Comparison of ENCODE assay signal across 8 mouse cellular contexts in genomic region chr10:128625287-128625894, GRCm38 (mm10). TPM values are rescaled to one million over a fixed set of nuclear protein-coding genes. Genes with fewer than 3 reads are reported as not detected.
DNase-seq lines count a peak whose midpoint lies in the region; ATAC-seq and TF ChIP-seq lines count a peak whose summit lies in the region.

No protein-coding gene starts in this region.

- 34% methylated on average over 7 of the region's 7 CpGs for WGBS in heart, embryonic 12.5 days
- 49% methylated on average over 7 of the region's 7 CpGs for WGBS in forebrain, embryonic 15.5 days
- 49% methylated on average over 7 of the region's 7 CpGs for WGBS in macrophage (ENCODE audit: missing documents)

- peak overlapping the region; percentile 90 for H3K4me2 ChIP-seq in heart, embryonic 12.5 days
- H3K4me2 ChIP-seq in forebrain, embryonic 15.5 days (replicated peaks), result peak overlapping the region; percentile 58

- no peak for TF ChIP-seq EP300 in MEL (IDR thresholded peaks at IDR 0.05; ENCODE audit: low read depth in 1 of 2, low read length in 2 of 2)

- no peak for ATAC-seq in heart, embryonic 12.5 days (ENCODE audit: insufficient number of reproducible peaks, low FRiP score)
- ATAC-seq in forebrain, embryonic 15.5 days (replicated peaks), result no peak
- no peak for ATAC-seq in granulocyte monocyte progenitor cell, adult 5-6 weeks (replicated peaks; ENCODE audit: poor library complexity, severe bottlenecking)
- no peak for ATAC-seq in CD4-positive, CD25-positive, alpha-beta regulatory T cell, adult 4 months

- H3K36me3 ChIP-seq in heart, embryonic 12.5 days, result peaks cover 29% of the 10 kb centered on the region
- H3K36me3 ChIP-seq in MEL (ENCODE audit: control insufficient read depth in 1 of 2, insufficient read depth in 2 of 2, low read length in 2 of 2) (peaks cover 7 to 20% of the 10 kb centered on the region in 2 experiments), macrophage (ENCODE audit: inconsistent target) (peaks cover 9% of the 10 kb centered on the region; the same call in 1 of the 2 replicates)
- H3K36me3 ChIP-seq in forebrain, embryonic 15.5 days, result peaks cover 23% of the 10 kb centered on the region

- intact Hi-C loops in heart, postnatal 25 days (cut with DNase I), result loop anchor here (5.0 kb wide), 1 partner anchor 47 kb away; the partner anchor contains the start of gene Suox

- H3K9ac ChIP-seq in heart, embryonic 12.5 days, result peak overlapping the region; percentile 96
- peak overlapping the region; percentile 99 for H3K9ac ChIP-seq in MEL (ENCODE audit: control insufficient read depth, low read depth, low read length, poor library complexity, severe bottlenecking)
- peak overlapping the region; percentile 96 for H3K9ac ChIP-seq in forebrain, embryonic 15.5 days (replicated peaks)

- TF ChIP-seq RAD21 in MEL (IDR thresholded peaks at IDR 0.05; ENCODE audit: low read depth, low read length), result no peak

- no peaks in the 10 kb centered on the region for H3K9me3 ChIP-seq in heart, embryonic 12.5 days (replicated peaks)
- no peaks in the 10 kb centered on the region for H3K9me3 ChIP-seq in MEL (replicated peaks; ENCODE audit: insufficient read depth, low read length)
- no peaks in the 10 kb centered on the region for H3K9me3 ChIP-seq in forebrain, embryonic 15.5 days

- H3K4me1 ChIP-seq in heart, embryonic 12.5 days (replicated peaks), result peaks cover 8% of the 10 kb centered on the region
- peaks cover 0 to 20% of the 10 kb centered on the region in 2 experiments; a peak in 2 of 4 replicates for H3K4me1 ChIP-seq in MEL (ENCODE audit: control insufficient read depth in 1 of 2, insufficient read depth in 2 of 2, low read length in 2 of 2)
- H3K4me1 ChIP-seq in forebrain, embryonic 15.5 days, result peaks cover 10% of the 10 kb centered on the region

- H3K4me3 ChIP-seq in heart, embryonic 12.5 days, result peak overlapping the region; percentile 99
- H3K4me3 ChIP-seq in MEL (ENCODE audit: control insufficient read depth in 1 of 2, insufficient read depth in 1 of 2, low read depth in 2 of 2, low read length in 2 of 2) (peak overlapping the region; percentile 58 to 95), macrophage (ENCODE audit: inconsistent target) (peak overlapping the region; percentile 84)
- H3K4me3 ChIP-seq in forebrain, embryonic 15.5 days, result peak overlapping the region; percentile 96

- H3K27me3 ChIP-seq in heart, embryonic 12.5 days (replicated peaks), result no peaks in the 10 kb centered on the region
- peaks cover 0 to 1% of the 10 kb centered on the region in 2 experiments; a peak in 1 of 4 replicates for H3K27me3 ChIP-seq in MEL (ENCODE audit: control insufficient read depth in 1 of 2, insufficient read depth in 2 of 2, low read length in 2 of 2)
- peaks cover 3% of the 10 kb centered on the region; the same call in 1 of the 2 replicates for H3K27me3 ChIP-seq in forebrain, embryonic 15.5 days

- H3K27ac ChIP-seq in heart, embryonic 12.5 days (ENCODE audit: poor library complexity, severe bottlenecking), result peak overlapping the region; percentile 75; the same call in 1 of the 2 replicates
- H3K27ac ChIP-seq in MEL (ENCODE audit: control insufficient read depth, low read depth, low read length), result peak overlapping the region; percentile 88
- peak overlapping the region; percentile 74 for H3K27ac ChIP-seq in forebrain, embryonic 15.5 days (replicated peaks)
- peak overlapping the region; percentile 87 for H3K27ac ChIP-seq in macrophage

- peak in 1 of 2 experiments; percentile 98; a peak in 3 of 4 replicates for TF ChIP-seq POLR2A in MEL (IDR thresholded peaks at IDR 0.05; ENCODE audit: control insufficient read depth in 1 of 2, insufficient read depth in 1 of 2, low read depth in 1 of 2, low read length in 2 of 2, poor library complexity in 1 of 2)

- no peak for TF ChIP-seq CTCF in MEL (IDR thresholded peaks at IDR 0.05 in 2 of 3, conservative IDR thresholded peaks at IDR 0.05 in 1 of 3; ENCODE audit: control insufficient read depth in 1 of 3, insufficient read depth in 1 of 3, low read depth in 2 of 3, low read length in 3 of 3, poor library complexity in 1 of 3, severe bottlenecking in 1 of 3)

- DNase-seq in heart, postnatal 25 days (ENCODE audit: low spot score), result no peak
- peak; percentile 92 for DNase-seq in MEL (ENCODE audit: low read depth, low spot score)
- DNase-seq in T-cell, adult 2 months (ENCODE audit: low spot score), result no peak

- peaks cover 14% of the 10 kb centered on the region for H3K79me2 ChIP-seq in MEL (ENCODE audit: control insufficient read depth, insufficient read depth, low read length, poor library complexity)
- H3K79me2 ChIP-seq in macrophage (ENCODE audit: inconsistent target), result peaks cover 16% of the 10 kb centered on the region

RNA-seq across cellular contexts. Expression of gene Rps26, which starts 1.2 kb away (rescaled TPM):
- 420 and 432 TPM in 2 replicates for polyA plus RNA-seq in heart, embryonic 12.5 days (2016; fragmentation: Nextera tagmentation; extraction: Ambion mirVana)
- total RNA-seq in heart, postnatal 25 days (2021), result 100 to 1,000 TPM; 253 to 266 TPM
- 2,338 and 2,523 TPM in 2 replicates for total RNA-seq in MEL (2012; rRNA removed)
- 1,000 to 10,000 TPM in 1 of 2 experiments, not detected in 1; 2,530 TPM for polyA plus RNA-seq in MEL (2012; ENCODE audit: insufficient read depth in 1 of 2, insufficient read length in 2 of 2, low read depth in 1 of 2, low replicate concordance in 2 of 2, missing spikeins in 1 of 2)
- 441 and 472 TPM in 2 replicates for polyA plus RNA-seq in forebrain, embryonic 15.5 days (2015; fragmentation: Nextera tagmentation; extraction: Ambion mirVana)
- total RNA-seq in macrophage (2018; cell fraction: chromatin; rRNA removed), result 100 to 1,000 TPM in 1 of 26 experiments, 10 to 100 TPM in 24, 1 to 10 TPM in 1; 8.1 to 159 (median 21.8) TPM
- 100 to 1,000 TPM; 378 to 898 (median 580) TPM for total RNA-seq in macrophage (2018; cell fraction: cytosol; rRNA removed)
- total RNA-seq in macrophage (2018; cell fraction: nucleus; rRNA removed), result 10 to 100 TPM; 22.5 to 89.6 (median 51.2) TPM
- 865 to 1,089 TPM (median 951 TPM) in 3 replicates for polyA plus RNA-seq in macrophage (2018)
- 2,754 and 2,968 TPM in 2 replicates for total RNA-seq in granulocyte monocyte progenitor cell, adult 5-6 weeks (2014; fragmentation: Nextera tagmentation)
- total RNA-seq in granulocyte monocyte progenitor cell, adult 5-6 weeks (2017), result 1,150 and 1,165 TPM in 2 replicates
- 1,000 to 10,000 TPM; 1,420 to 1,755 TPM for polyA plus RNA-seq in CD4-positive, CD25-positive, alpha-beta regulatory T cell, adult 4 months (2017; shearing (Covaris generic))

RNA-seq across cellular contexts. Expression of gene Ikzf4, which starts 20.4 kb away (rescaled TPM):
- polyA plus RNA-seq in heart, embryonic 12.5 days (2016; fragmentation: Nextera tagmentation; extraction: Ambion mirVana), result 2.0 and 3.0 TPM in 2 replicates
- 1 to 10 TPM in 1 of 2 experiments, under 1 TPM in 1; 0.52 to 1.2 TPM for total RNA-seq in heart, postnatal 25 days (2021)
- not detected in 2 replicates for total RNA-seq in MEL (2012; rRNA removed)
- polyA plus RNA-seq in MEL (2012; ENCODE audit: insufficient read depth in 1 of 2, insufficient read length in 2 of 2, low read depth in 1 of 2, low replicate concordance in 2 of 2, missing spikeins in 1 of 2) (under 1 TPM in 1 of 2 experiments, not detected in 1; 0.03 TPM), macrophage (2018) (not detected in 3 replicates)
- polyA plus RNA-seq in forebrain, embryonic 15.5 days (2015; fragmentation: Nextera tagmentation; extraction: Ambion mirVana), result 11.3 TPM in 2 replicates
- under 1 TPM in 4 of 26 experiments, not detected in 22; 0.16 to 0.84 (median 0.23) TPM for total RNA-seq in macrophage (2018; cell fraction: chromatin; rRNA removed)
- under 1 TPM in 20 of 26 experiments, not detected in 6; 0.03 to 0.30 (median 0.04) TPM for total RNA-seq in macrophage (2018; cell fraction: cytosol; rRNA removed)
- total RNA-seq in macrophage (2018; cell fraction: nucleus; rRNA removed), result 1 to 10 TPM in 1 of 26 experiments, under 1 TPM in 3, not detected in 22; 0.20 to 1.4 (median 0.62) TPM
- total RNA-seq in granulocyte monocyte progenitor cell, adult 5-6 weeks (2014; fragmentation: Nextera tagmentation), result 0.62 TPM in 1 of 2 replicates, not detected in the other
- total RNA-seq in granulocyte monocyte progenitor cell, adult 5-6 weeks (2017), result not detected in 2 replicates
- 100 to 1,000 TPM; 102 to 158 TPM for polyA plus RNA-seq in CD4-positive, CD25-positive, alpha-beta regulatory T cell, adult 4 months (2017; shearing (Covaris generic))

RNA-seq across cellular contexts. Expression of gene Erbb3, which starts 35.9 kb away (rescaled TPM):
- polyA plus RNA-seq in heart, embryonic 12.5 days (2016; fragmentation: Nextera tagmentation; extraction: Ambion mirVana), result 7.5 and 7.6 TPM in 2 replicates
- total RNA-seq in heart, postnatal 25 days (2021), result 1 to 10 TPM; 8.3 to 8.6 TPM
- total RNA-seq in MEL (2012; rRNA removed), result 0.39 and 0.42 TPM in 2 replicates
- polyA plus RNA-seq in MEL (2012; ENCODE audit: insufficient read depth in 1 of 2, insufficient read length in 2 of 2, low read depth in 1 of 2, low replicate concordance in 2 of 2, missing spikeins in 1 of 2), result under 1 TPM in 1 of 2 experiments, not detected in 1; 0.29 TPM
- 0.42 TPM in 2 replicates for polyA plus RNA-seq in forebrain, embryonic 15.5 days (2015; fragmentation: Nextera tagmentation; extraction: Ambion mirVana)
- total RNA-seq in macrophage (2018; cell fraction: chromatin; rRNA removed), result 1 to 10 TPM in 14 of 26 experiments, under 1 TPM in 12; 0.24 to 2.8 (median 1.2) TPM
- 1 to 10 TPM in 24 of 26 experiments, under 1 TPM in 2; 0.57 to 3.3 (median 2.2) TPM for total RNA-seq in macrophage (2018; cell fraction: cytosol; rRNA removed)
- total RNA-seq in macrophage (2018; cell fraction: nucleus; rRNA removed), result 1 to 10 TPM in 20 of 26 experiments, under 1 TPM in 6; 0.79 to 4.0 (median 2.1) TPM
- polyA plus RNA-seq in macrophage (2018), result 1.2 to 1.7 TPM (median 1.4 TPM) in 3 replicates
- 1.6 and 1.7 TPM in 2 replicates for total RNA-seq in granulocyte monocyte progenitor cell, adult 5-6 weeks (2014; fragmentation: Nextera tagmentation)
- 1.4 and 1.8 TPM in 2 replicates for total RNA-seq in granulocyte monocyte progenitor cell, adult 5-6 weeks (2017)
- 1 to 10 TPM; 6.6 to 9.3 TPM for polyA plus RNA-seq in CD4-positive, CD25-positive, alpha-beta regulatory T cell, adult 4 months (2017; shearing (Covaris generic))

RNA-seq across cellular contexts. Expression of gene Suox, which starts 48.5 kb away (rescaled TPM):
- 10.7 and 12.8 TPM in 2 replicates for polyA plus RNA-seq in heart, embryonic 12.5 days (2016; fragmentation: Nextera tagmentation; extraction: Ambion mirVana)
- 10 to 100 TPM; 22.1 to 23.1 TPM for total RNA-seq in heart, postnatal 25 days (2021)
- 4.7 and 4.9 TPM in 2 replicates for total RNA-seq in MEL (2012; rRNA removed)
- 1 to 10 TPM in 1 of 2 experiments, not detected in 1; 7.2 TPM for polyA plus RNA-seq in MEL (2012; ENCODE audit: insufficient read depth in 1 of 2, insufficient read length in 2 of 2, low read depth in 1 of 2, low replicate concordance in 2 of 2, missing spikeins in 1 of 2)
- 12.3 and 12.5 TPM in 2 replicates for polyA plus RNA-seq in forebrain, embryonic 15.5 days (2015; fragmentation: Nextera tagmentation; extraction: Ambion mirVana)
- total RNA-seq in macrophage (2018; cell fraction: chromatin; rRNA removed), result 1 to 10 TPM in 3 of 26 experiments, under 1 TPM in 10, not detected in 13; 0.23 to 1.7 (median 0.38) TPM
- total RNA-seq in macrophage (2018; cell fraction: cytosol; rRNA removed), result 1 to 10 TPM; 1.1 to 4.9 (median 1.8) TPM
- 1 to 10 TPM in 21 of 26 experiments, under 1 TPM in 5; 0.59 to 5.2 (median 1.5) TPM for total RNA-seq in macrophage (2018; cell fraction: nucleus; rRNA removed)
- 2.9 to 4.7 TPM (median 4.4 TPM) in 3 replicates for polyA plus RNA-seq in macrophage (2018)
- total RNA-seq in granulocyte monocyte progenitor cell, adult 5-6 weeks (2014; fragmentation: Nextera tagmentation), result 3.5 and 4.1 TPM in 2 replicates
- 5.9 and 8.1 TPM in 2 replicates for total RNA-seq in granulocyte monocyte progenitor cell, adult 5-6 weeks (2017)
- polyA plus RNA-seq in CD4-positive, CD25-positive, alpha-beta regulatory T cell, adult 4 months (2017; shearing (Covaris generic)), result 10 to 100 TPM; 25.7 to 44.3 TPM

RNA-seq across cellular contexts. Expression of gene Pa2g4, which starts 59.6 kb away (rescaled TPM):
- 132 and 136 TPM in 2 replicates for polyA plus RNA-seq in heart, embryonic 12.5 days (2016; fragmentation: Nextera tagmentation; extraction: Ambion mirVana)
- total RNA-seq in heart, postnatal 25 days (2021), result 10 to 100 TPM; 45.8 to 48.6 TPM
- 232 and 235 TPM in 2 replicates for total RNA-seq in MEL (2012; rRNA removed)
- polyA plus RNA-seq in MEL (2012; ENCODE audit: insufficient read depth in 1 of 2, insufficient read length in 2 of 2, low read depth in 1 of 2, low replicate concordance in 2 of 2, missing spikeins in 1 of 2) (100 to 1,000 TPM; 298 to 663 TPM), macrophage (2018) (45.8 to 148 TPM (median 116 TPM) in 3 replicates)
- polyA plus RNA-seq in forebrain, embryonic 15.5 days (2015; fragmentation: Nextera tagmentation; extraction: Ambion mirVana), result 146 and 149 TPM in 2 replicates
- 10 to 100 TPM in 19 of 26 experiments, 1 to 10 TPM in 7; 3.8 to 38.8 (median 16.5) TPM for total RNA-seq in macrophage (2018; cell fraction: chromatin; rRNA removed)
- total RNA-seq in macrophage (2018; cell fraction: cytosol; rRNA removed), result 10 to 100 TPM; 33.9 to 58.9 (median 46.3) TPM
- total RNA-seq in macrophage (2018; cell fraction: nucleus; rRNA removed), result 10 to 100 TPM in 25 of 26 experiments, 1 to 10 TPM in 1; 9.8 to 65.5 (median 17.4) TPM
- 404 and 410 TPM in 2 replicates for total RNA-seq in granulocyte monocyte progenitor cell, adult 5-6 weeks (2014; fragmentation: Nextera tagmentation)
- 414 and 442 TPM in 2 replicates for total RNA-seq in granulocyte monocyte progenitor cell, adult 5-6 weeks (2017)
- polyA plus RNA-seq in CD4-positive, CD25-positive, alpha-beta regulatory T cell, adult 4 months (2017; shearing (Covaris generic)), result 100 to 1,000 TPM; 114 to 117 TPM
